Mouse (Mus musculus): ENCODE measurements around the gene Agr3. TPM values are rescaled to one million over a fixed set of nuclear protein-coding genes. Genes with fewer than 3 reads are reported as not detected.

Agr3 gene
- not detected in 2 replicates for total RNA-seq (2015)
- not detected in 2 replicates for total RNA-seq (2017)

DNA sequence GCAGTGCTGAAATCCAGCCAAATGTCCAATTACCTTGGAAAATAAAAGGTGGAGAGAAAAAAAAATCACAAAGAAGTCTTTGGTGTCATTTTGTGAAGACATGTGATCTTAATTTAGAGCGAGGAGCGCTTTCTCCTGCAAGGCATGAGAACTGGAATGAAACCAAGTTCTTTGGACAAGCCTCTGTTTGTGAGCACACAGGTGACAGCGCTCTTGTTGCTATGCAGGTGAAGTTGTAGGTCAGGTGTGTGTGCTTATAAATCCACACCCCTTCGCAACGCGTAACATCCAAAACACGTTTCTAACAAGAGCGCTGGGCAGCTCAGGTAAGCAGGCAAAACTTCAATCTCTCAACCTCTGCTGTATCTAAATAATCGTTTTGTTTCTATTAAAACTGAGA lies at the start of gene Agr3:
Agr3 (plus strand) TSS at position 219 of the 400 bp plus-strand sequence.
- ATAC-seq (ENCODE audit: poor library complexity, severe bottlenecking): no peak

GRCm38 (mm10) chr12:35884892-35885558 lies 40.4 kb upstream of the Agr3 start:
- peak; percentile 73 for ATAC-seq (ENCODE audit: poor library complexity, severe bottlenecking)

DNA sequence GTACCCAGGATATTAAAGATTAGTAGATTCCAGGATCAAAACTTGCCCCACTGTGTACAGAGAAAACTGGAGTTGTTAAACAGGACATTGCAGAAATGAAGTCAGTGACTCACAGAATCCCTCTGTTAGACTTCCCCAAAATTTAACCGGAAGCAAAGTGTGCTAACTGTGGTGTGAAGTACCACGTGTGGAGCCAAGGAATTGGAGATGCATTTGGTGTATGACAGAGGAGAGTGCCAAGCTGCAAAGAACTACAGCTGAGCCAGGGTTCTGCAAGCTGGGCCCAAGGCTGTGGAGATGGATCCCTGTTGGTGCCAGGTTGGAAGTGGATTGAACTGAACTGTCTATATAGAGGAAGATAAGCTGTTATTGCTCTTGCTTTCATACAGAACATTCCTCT lies 36.0 kb upstream of the Agr3 start:
- peak; percentile 77 for ATAC-seq (ENCODE audit: poor library complexity, severe bottlenecking)

GRCm38 (mm10) chr12:35890756-35891155 lies 34.7 kb upstream of the Agr3 start:
- peak; percentile 78 for ATAC-seq (ENCODE audit: poor library complexity, severe bottlenecking)

GRCm38 (mm10) chr12:35894304-35894900 lies 31.0 kb upstream of the Agr3 start:
- no peak for ATAC-seq (ENCODE audit: poor library complexity, severe bottlenecking)

DNA sequence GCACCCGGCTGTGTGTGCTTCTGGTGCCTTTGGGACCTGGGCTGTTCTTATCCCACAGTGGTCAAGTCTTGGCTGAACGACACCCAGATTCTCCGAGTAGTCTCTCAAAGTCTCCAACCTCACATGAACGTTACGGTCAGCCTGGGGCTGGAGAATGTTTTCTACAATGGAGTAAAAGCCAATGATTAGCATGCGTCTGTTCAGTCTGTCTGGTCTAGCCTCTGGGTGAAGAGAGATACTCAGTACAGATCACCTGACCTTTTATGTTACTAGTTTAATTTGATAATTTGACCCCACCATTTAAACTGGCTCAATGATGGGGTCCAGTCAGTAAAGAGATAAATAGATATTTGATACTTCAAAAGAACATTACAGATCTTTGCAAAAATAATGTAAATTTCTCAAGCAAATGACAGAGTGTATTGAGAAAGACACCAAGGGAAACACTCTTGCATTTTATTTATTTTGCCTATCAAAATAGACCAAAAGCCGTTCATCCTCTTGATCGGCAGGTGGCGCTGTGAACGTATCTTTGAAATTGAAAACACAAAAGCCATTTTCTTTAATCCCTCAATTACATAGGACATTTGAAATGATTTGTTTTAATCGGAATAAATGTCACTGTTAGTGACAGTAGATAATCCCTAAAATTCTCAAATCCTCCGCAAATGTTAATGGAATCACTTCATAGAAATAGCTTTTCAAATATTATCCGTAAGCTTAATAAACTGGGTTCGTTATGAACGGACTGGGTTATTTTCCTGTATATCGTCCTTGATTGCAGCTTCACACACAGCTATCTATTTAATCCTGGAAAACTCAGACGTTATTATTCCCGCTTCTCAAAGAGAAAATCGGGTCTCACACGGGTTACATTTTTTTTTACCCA lies 29.3 kb upstream of the Agr3 start:
- peak; percentile 71 for ATAC-seq (ENCODE audit: poor library complexity, severe bottlenecking)

DNA sequence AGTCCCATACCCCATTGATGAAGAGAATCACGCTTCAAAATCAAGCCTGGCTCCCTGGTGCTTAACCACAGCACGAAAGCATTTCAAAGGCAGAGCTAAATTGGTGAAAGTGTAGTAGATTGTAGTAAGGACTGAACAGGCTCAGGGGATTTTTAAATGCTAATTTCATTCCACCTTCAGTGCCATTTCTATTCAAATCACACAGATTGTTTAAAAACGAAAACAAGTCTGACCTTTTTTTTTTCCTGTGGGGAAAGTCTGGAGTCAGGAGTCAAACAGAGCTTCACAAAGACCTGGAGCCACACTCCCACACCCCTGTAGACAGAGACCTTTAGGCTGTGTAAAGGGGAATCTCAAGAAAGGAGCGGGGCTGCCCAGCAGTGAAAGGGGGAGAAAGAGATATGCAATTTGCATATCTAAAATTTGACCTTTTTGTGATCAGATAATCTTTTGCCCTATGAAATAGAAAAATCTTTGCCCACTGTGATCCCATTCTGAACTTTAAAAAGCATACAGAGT lies 28.6 kb upstream of the Agr3 start:
- no peak for ATAC-seq (ENCODE audit: poor library complexity, severe bottlenecking)

DNA sequence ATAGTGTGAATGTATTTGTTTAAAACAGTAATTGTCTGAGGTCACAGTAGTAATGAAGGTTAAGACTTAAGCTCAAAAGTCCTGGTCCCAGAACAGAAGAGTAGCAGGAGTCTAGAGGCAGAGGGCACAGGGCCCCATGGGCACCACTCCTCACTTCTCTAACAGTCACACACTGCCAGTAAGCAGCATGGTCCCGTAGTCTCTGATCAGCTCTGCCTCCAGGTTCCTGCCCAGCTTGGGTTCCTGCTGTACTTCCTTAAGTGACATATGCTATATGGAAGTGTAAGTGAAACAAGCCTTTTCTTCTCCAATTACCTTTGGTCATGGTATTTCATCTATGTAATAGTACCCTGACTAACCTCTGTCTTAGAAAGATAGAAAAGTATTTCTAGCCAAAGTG lies 14.8 kb upstream of the Agr3 start:
- ATAC-seq (ENCODE audit: poor library complexity, severe bottlenecking): peak; percentile 67

GRCm38 (mm10) chr12:35915813-35916212 lies 9.6 kb upstream of the Agr3 start:
- no peak for ATAC-seq (ENCODE audit: poor library complexity, severe bottlenecking)

- no peak for ATAC-seq (ENCODE audit: poor library complexity, severe bottlenecking)
These were observed 9.0 kb upstream of the Agr3 start for GRCm38 (mm10) chr12:35916467-35916866.

DNA sequence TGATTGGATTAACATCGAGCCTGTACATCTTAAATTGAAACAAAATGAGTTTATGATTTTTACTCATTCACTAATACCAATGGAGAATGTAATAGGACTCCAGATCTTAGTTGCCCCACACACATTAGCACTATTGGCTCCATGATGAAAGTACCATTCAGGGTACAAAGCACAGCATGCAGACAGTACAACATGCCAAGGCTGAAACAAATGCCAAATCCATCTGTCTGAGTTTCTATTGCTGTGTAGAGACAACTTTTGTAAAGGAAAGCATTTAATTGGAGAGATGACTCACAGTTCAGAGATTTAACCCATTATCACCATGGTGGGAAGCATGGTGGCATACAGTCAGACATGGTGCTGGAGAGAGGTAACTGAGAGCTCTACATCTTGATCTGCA lies 7.4 kb upstream of the Agr3 start:
- ATAC-seq (ENCODE audit: poor library complexity, severe bottlenecking): no peak

DNA sequence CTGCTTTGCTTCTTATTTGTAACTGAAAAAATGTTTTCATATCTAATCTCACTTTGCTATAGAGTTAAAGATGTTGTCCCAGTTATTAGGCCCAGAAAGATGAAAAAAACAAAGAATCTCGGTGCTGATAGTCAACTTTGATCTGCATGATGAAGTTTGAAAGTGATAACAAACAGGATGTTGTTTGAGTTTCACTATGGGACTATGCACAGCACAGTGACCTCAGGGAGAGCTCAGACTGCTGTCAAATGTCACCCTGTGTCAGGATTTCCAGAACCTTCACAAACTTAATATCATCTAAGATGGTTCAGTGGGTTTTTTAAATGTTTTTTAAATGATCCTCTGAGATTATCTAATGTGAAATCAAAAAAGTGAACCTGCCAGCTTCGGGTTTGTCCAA lies 2.4 kb downstream of the Agr3 start:
- ATAC-seq (ENCODE audit: poor library complexity, severe bottlenecking): no peak

- no peak for ATAC-seq (ENCODE audit: poor library complexity, severe bottlenecking)
These were observed 7.4 kb downstream of the Agr3 start for GRCm38 (mm10) chr12:35932816-35933215.

- ATAC-seq (ENCODE audit: poor library complexity, severe bottlenecking): no peak
These were observed 26.3 kb downstream of the Agr3 start for GRCm38 (mm10) chr12:35951757-35952156.

GRCm38 (mm10) chr12:35957235-35957634 lies 31.8 kb downstream of the Agr3 start:
- ATAC-seq (ENCODE audit: poor library complexity, severe bottlenecking): peak; percentile 49; the same call in 1 of the 2 replicates

- no peak for ATAC-seq (ENCODE audit: poor library complexity, severe bottlenecking)
These were observed 40.8 kb downstream of the Agr3 start for GRCm38 (mm10) chr12:35966098-35966767.

GRCm38 (mm10) chr12:35966768-35967141 lies 41.3 kb downstream of the Agr3 start:
- no peak for ATAC-seq (ENCODE audit: poor library complexity, severe bottlenecking)

DNA sequence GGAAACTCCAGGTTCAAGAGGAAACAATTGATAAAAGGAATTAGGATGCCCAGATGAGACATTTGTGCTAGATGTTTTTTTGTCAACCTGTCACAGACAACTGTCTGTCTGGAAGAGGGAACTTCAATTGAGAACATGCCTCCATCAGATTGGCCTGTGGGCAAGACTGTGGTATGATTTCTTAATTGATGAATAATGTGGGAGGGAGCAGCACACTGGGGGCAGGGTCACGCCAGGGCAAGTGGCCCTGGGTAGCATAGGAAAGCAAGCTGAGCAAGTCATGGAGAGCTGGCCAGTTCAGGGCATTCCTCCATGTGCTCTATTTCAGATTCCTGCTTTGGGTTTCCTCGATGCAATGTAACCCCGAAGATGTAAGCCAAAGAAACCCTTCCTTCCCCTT lies 50.5 kb downstream of the Agr3 start:
- ATAC-seq (ENCODE audit: poor library complexity, severe bottlenecking): peak; percentile 67

DNA sequence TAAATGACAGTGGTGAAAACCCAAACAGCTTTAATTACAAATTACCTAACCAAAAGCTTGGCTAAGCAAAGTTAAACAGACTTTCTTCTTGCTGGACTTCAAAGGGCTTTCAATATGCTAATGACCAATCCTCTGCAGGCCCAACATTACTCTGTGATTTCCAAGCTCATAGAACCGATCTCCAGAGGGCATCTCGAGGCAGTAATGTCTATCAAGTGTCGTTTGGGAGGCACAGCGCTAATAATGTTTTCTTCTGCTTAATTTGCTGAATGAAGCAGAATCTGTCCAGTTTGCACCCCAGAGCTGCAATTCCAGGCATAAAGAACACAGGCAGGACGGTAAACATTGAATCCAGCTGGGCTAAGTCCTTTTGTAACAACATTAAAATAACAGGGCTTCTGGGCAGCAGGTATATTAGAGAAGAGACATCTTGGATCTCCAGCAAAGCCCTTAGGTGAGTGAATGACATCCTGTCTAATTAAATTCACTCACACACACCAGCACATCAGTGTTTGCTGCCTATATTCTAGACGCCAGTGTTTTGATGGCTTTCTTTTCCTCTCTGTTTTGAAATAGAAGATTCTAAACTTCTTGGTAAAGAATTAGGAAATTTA lies 52.3 kb downstream of the Agr3 start:
- no peak for ATAC-seq (ENCODE audit: poor library complexity, severe bottlenecking)

- no peak for ATAC-seq (ENCODE audit: poor library complexity, severe bottlenecking)
These were observed 54.2 kb downstream of the Agr3 start for GRCm38 (mm10) chr12:35979625-35980024.

Measured in megakaryocyte, adult 5-6 weeks (primary cell).